Mouse (Mus musculus) ZHBTc4 (cell line): ENCODE data around the gene Tmem136.
"Not testable (repeated sequence)": the region's sequence is repeated elsewhere in the genome, so short reads cannot be mapped to it uniquely, and the experiment has no call there.

Experiments
- DNase-seq: peaks from one replicate; pipeline ENCODE4 v3.0.0-alpha.2; 2011; ENCODE audit warnings: low read depth, low spot score

Gene Tmem136

GRCm38 (mm10) chr9:43116134-43116996, at the start of gene Tmem136:
Tmem136 (minus strand) TSS chr9:43116570.
- peak; percentile 88 for DNase-seq

DNA sequence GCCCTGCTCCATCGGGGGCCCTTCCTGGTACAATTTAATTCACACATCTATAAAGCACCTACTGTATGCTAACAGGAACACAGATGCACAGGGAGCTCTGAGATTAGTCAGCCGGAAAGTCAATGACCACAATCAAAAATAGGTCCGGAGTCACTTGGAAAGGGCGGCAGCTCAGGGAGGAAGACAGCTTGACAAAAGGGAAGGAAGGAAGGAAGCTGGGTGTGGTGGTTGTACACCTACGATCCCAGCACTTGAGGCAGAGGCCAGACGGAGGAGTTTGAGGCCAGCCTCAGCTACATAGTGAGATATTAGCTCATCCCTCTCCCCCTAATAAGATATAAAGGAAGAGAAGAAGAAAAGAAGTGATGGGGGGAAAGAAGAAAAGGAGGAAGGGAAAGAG, 39.6 kb upstream of the Tmem136 start:
- no peak for DNase-seq

GRCm38 (mm10) chr9:43151779-43152178, 35.4 kb upstream of the Tmem136 start:
- no peak for DNase-seq

DNA sequence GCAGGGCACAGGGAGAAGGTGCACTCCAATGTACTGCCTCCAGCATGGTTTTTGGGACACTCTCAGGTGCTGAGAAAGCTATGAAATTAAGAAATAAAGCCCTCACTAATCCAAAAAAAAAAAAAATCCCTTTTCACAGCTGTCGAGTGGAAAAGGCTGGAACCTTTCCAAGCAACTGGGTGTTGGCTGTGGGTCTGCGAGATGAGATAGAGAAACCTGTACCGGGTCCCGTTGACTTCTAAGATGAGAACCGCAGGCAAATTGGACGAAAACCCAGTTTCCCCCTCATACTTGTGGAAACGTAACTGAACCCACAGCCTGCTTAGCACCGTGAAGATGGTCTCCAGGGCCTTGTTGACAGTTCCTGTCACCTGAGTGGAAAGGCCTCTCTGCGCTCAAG, 34.6 kb upstream of the Tmem136 start:
- DNase-seq, result no peak

DNA sequence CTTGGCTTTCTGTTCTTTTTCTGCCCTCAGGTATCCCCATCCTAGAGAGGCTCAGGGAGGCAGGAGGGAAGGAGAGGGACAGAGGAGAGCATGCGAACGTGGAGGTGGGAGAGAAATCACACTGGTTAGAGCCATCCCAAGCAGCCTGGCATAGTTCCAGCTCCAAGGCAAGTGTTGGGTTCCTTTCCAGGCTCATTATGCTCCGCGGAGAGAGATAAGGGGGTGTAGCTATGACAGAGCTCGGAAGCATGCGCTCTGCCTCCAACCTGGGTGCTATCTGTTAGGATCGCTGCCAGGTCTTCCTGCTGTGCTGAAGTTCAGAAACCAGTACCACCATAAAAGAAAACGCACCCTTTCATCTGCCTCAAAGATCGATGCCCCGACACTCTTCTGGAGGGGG, 33.7 kb upstream of the Tmem136 start:
- DNase-seq, result no peak

GRCm38 (mm10) chr9:43149498-43149897, 33.1 kb upstream of the Tmem136 start:
- no peak for DNase-seq

GRCm38 (mm10) chr9:43145196-43145595, 28.8 kb upstream of the Tmem136 start:
- DNase-seq, result no peak

DNA sequence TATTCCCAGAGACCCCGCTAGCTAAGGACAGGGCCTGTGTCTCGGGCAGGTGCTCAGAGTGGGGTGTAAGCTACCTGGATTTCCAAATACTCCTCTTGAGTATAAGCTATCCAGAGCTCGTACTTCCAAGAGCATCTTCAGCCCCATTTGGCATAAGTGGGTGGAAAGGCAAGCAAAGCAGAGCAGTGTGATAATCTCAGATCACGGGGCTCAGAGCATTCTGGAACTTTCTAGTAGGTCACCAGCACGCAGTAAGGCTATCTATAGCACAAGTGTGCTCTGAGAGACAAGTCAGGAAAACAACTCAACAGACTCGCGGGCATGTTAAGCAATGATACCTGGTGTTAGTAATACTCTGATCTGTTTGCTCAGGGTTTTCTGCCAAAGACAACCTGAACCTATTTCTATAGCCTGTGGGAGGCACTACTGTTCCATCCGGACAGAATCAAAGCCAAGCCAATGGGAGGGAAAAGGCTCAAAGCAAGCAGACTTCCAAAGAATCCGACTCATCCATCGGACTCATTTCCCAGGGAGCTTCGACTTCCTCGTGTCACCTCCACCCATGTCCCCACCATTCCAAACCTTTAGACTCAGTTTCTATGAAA, 27.9 kb upstream of the Tmem136 start:
- DNase-seq, result peak; percentile 80

DNA sequence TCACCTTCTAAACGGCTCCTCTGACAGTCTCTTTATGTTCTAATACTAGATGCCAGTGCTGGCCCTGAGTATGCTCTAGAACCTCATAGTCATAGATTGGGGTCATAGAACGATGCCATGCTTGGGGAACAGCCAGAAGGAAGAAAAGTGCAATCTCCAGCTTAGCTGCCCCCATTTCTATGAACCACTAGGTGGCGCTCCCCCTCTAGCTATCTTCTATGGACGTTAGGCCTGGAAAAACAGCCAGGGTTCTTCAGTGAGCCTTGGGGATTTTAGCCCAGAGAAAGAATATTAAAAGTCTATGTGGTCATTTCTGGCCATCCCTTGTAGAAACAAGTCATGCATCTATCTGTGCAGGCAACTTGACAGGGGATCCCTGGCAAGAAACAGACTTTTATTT, 25.5 kb upstream of the Tmem136 start:
- peak; percentile 72 for DNase-seq

- DNase-seq, result no peak
These were observed 17.2 kb upstream of the Tmem136 start for GRCm38 (mm10) chr9:43133525-43133924.

GRCm38 (mm10) chr9:43132380-43132779, 16.0 kb upstream of the Tmem136 start:
- DNase-seq, result peak; percentile 77

GRCm38 (mm10) chr9:43131940-43132339, 15.6 kb upstream of the Tmem136 start:
- no peak for DNase-seq

GRCm38 (mm10) chr9:43130684-43131083, 14.3 kb upstream of the Tmem136 start:
- DNase-seq, result peak; percentile 63

- DNase-seq, result no peak
These were observed 10.9 kb upstream of the Tmem136 start for GRCm38 (mm10) chr9:43127101-43127787.

GRCm38 (mm10) chr9:43122379-43122778, 6.0 kb upstream of the Tmem136 start:
- DNase-seq, result peak; percentile 29

DNA sequence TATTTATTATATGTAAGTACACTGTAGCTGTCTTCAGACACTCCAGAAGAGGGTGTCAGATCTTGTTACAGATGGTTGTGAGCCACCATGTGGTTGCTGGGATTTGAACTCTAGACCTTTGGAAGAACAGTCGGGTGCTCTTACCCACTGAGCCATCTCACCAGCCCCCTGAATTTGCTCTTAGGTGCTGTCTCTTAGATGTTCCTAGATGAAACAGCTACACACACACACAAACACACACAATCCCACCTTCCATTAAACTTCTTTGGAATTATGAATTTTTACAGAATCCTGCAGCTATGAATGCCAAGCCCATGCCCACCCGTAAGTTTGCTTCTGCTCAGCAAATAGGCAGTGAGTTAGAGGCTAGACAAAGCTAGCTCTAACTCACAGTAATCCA, 5.6 kb upstream of the Tmem136 start:
- DNase-seq, result not testable (repeated sequence)

GRCm38 (mm10) chr9:43116997-43117336, 597 bp upstream of the Tmem136 start:
- no peak for DNase-seq

GRCm38 (mm10) chr9:43115431-43116133, 788 bp downstream of the Tmem136 start:
- peak; percentile 35 for DNase-seq

DNA sequence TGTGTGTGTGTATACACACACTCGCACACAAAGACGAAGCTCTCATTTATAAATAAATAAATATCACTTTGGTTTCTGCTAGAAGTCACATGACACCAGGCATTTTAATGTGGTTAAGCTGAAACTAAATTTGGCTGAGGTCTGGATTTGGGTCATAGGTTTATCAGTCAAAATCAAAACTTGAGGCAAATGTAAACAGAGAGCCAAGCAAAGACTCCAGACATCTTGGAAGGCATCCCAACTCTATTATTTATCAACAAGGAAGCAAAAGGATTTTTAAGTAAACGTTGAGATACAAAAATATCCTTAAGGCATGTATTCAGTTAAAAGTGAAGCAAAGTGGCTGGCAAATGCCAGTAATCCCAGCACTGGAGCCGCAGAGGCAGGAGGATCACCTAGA, 1.5 kb downstream of the Tmem136 start:
- DNase-seq, result no peak

DNA sequence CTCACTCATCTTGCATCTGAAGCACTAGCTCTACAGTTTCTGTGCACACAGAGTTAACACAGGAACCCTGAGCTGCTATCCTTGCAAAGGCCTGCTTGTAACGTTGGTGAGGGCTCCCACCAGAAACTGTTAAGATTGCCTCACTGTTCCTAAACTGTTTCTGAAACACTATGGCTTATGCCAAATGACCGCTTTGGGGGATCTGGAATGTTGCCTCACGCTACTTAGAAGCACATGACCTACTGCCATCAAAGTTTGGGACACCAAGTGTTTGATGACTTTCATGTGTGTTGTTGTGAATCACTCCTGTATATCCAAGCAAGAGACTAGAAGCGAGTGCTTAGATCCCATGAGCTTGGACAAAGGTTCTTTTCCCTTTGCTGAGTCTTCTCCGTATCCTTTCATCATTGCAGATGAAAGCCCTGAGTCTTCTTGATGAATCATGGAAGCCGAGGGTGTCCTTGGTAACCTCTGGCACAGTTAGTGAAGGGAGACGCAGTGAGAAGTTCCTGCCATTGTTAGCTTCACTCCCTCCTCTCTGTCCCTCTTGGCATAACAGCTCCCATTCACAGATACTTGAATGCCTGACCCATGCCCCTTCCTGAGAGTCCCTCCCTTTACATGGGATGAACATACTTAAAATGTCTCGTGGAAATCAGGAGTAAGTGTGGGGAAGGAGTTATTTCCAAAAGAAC, 5.9 kb downstream of the Tmem136 start:
- no peak for DNase-seq

DNA sequence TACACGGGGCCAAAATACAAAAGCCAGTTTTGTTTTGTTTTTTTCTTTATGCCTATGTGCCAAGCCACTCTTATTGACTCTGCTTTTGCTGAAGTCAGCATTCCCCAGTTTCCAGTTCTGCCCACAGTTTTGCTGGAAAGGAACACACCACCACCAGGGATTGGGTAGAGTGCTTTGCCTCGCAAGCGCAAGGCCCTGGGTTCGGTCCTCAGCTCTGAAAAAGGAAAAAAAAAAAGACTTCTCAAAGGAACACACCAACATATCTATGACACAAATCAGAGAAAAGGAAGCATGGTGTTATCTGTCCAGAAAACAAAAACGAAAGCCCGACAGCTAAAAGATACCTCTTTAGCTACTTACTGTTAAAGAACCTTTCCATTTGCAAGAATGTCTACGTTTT, 7.2 kb downstream of the Tmem136 start:
- DNase-seq, result no peak
